Mouse (Mus musculus) erythroblast, embryonic 14.5 days (primary cell): ENCODE data around the gene Cox5a.

Source experiments
- GATA1 ChIP-seq: IDR thresholded peaks from 2 replicates; pipeline ENCODE4 v1.6.1; 2012; ENCODE audit warnings: low read length, inconsistent platforms, mixed read lengths
- TAL1 ChIP-seq: IDR thresholded peaks from 3 replicates; pipeline ENCODE4 v1.6.1; 2012; ENCODE audit warnings: low read length, inconsistent platforms, mixed read lengths

DNA sequence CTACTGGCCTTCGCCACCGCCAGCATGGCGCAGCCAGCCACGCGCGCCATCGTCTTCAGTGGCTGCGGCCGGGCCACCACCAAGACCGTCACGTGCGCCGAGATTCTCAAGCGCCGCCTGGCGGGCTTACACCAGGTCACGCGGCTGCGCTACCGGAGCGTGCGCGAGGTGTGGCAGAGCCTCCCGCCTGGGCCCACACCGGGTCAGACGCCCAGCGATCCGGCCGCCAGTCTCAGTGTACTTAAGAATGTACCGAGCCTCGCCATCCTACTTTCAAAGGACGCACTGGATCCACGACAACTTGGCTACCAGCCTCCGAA is 16.7 kb upstream of the Cox5a start:
- TF ChIP-seq GATA1, result no peak
- TF ChIP-seq TAL1, result no peak
